Mouse (Mus musculus): ENCODE data around the gene Enah.

Gene Enah

DNA sequence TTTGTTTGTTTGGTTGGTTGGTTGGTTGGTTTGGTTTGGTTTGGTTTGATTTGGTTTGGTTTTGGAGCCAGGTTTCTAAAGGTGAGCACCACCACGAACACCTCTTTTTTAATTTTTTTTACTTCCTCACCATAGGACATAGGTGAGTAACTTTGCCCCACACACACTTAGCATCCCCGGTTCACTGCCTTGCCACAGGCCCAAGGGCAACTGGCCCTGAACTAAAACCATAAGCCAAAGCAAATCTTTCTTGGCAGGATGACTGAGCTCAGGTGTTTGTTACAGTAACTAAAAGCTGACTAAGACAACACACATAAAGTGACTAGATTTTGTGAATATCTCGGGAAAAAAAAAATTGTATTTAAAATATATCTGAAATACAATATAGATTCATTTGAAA lies 172.4 kb downstream of the Enah start:
- DNase-seq (ENCODE audit: low read depth, low spot score) = no peak

All from skeletal muscle tissue, adult 2 months (tissue).